Mouse (Mus musculus) brain, embryonic 14.5 days (tissue): Measurements from ENCODE around the gene Sap30.
A peak's percentile ranks its signal among the peaks of the same experiment; 100 is the strongest.

ENCODE experiments used
- CTCF ChIP-seq: fragments of 200-500 bp; IDR thresholded peaks from 2 replicates; pipeline ENCODE4 v1.5.1; 2012; ENCODE audit warnings: inconsistent platforms, mild to moderate bottlenecking, moderate library complexity, borderline replicate concordance; ENCODE audit not compliant: insufficient read depth, insufficient read length; ENCODE audit errors: extremely low read depth
- POLR2A ChIP-seq: fragments of 200-500 bp; IDR thresholded peaks from 2 replicates; pipeline ENCODE4 v1.6.1; 2012; ENCODE audit warnings: mild to moderate bottlenecking, inconsistent platforms, borderline replicate concordance; ENCODE audit not compliant: poor library complexity, insufficient read depth, insufficient read length, severe bottlenecking; ENCODE audit errors: extremely low read depth

DNA sequence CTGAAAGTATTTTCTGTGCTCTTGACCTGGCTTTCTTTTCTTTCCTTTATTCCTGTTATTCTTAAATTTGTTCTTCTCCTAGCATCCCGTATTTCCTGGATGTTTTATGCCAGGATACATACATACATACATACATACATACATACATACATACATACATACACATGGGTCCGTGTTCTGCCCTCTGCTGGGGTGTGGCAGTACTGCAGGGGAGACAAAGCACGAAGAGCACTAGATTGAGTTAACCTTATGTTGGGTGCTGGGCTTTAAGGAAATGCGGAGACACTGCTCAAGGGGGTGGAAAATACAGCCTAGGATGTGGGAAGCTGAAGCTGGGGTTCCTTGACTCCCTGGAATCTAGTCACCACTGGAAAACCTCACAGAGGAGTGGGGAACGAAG is 16.0 kb upstream of the Sap30 start:
- TF ChIP-seq CTCF (peak; percentile 68; the same call in 1 of the 2 replicates), POLR2A (no peak)
